10 mouse cellular contexts compared by ENCODE assay signal in the genomic region with DNA sequence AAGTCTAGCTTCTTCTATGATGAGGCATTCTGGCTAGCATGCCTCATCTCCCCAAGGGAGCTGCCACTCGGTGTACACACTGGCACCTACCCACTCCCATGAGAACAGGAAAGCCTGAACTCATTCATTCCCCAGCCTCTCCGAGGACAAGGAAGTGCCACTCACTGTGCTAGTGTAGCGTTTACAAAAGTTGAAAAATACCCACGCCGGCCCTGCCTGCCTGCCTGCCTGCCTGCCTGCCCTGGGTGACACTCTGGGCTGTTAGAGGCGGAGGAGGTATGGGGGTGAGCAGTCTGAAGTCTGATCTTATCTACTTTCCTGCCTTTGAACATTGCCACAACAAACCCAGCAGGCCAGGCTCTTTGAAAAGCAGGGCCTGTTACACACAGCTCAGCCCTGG. TPM values are rescaled to one million over a fixed set of nuclear protein-coding genes. Genes with fewer than 3 reads are reported as not detected.
DNase-seq lines count a peak whose midpoint lies in the region; ATAC-seq and TF ChIP-seq lines count a peak whose summit lies in the region.
"Had no signal": no experiment of that assay in that cellular context is flagged by ENCODE, and none has a peak within 500 bp of the region (broad histone marks: within the 10 kb centered on the region; RNA-seq: fewer than 3 reads in every experiment).

No protein-coding gene starts in this region.

- no peak overlapping the region for H3K4me3 ChIP-seq in heart, embryonic 11.5 days (ENCODE audit: low read depth, low read length)
- no peak overlapping the region for H3K4me3 ChIP-seq in hindbrain, postnatal 0 days (ENCODE audit: low read length)
- H3K4me3 ChIP-seq: limb, embryonic 15.5 days had no signal

- H3K4me1 ChIP-seq in heart, embryonic 11.5 days (ENCODE audit: control insufficient read depth, insufficient read depth, low read length): peaks cover 74% of the 10 kb centered on the region
- H3K4me1 ChIP-seq in hindbrain, postnatal 0 days (ENCODE audit: insufficient read depth, low read length): peaks cover 8% of the 10 kb centered on the region; the same call in 1 of the 2 replicates

- DNase-seq in heart, postnatal 10 days: no peak
- DNase-seq in 3134 (ENCODE audit: extremely low read depth, insufficient read length, low spot score): peak; percentile 66
- no peak for DNase-seq in right cerebral cortex, adult 2 months (ENCODE audit: low spot score in 2 of 2)
- DNase-seq in hindbrain, postnatal 0 days (ENCODE audit: low spot score): no peak
- DNase-seq: heart, postnatal 4 days had no signal

- no peaks in the 10 kb centered on the region for H3K9me3 ChIP-seq in heart, embryonic 11.5 days (replicated peaks; ENCODE audit: control insufficient read depth, low read length)
- H3K9me3 ChIP-seq in hindbrain, postnatal 0 days (ENCODE audit: low read length): no peaks in the 10 kb centered on the region
- H3K9me3 ChIP-seq: limb, embryonic 15.5 days had no signal

- no peaks in the 10 kb centered on the region for H3K36me3 ChIP-seq in heart, embryonic 11.5 days (ENCODE audit: control insufficient read depth, insufficient read depth, low read length)
- no peaks in the 10 kb centered on the region for H3K36me3 ChIP-seq in hindbrain, postnatal 0 days (ENCODE audit: insufficient read depth, low read length)

- H3K9ac ChIP-seq in heart, embryonic 11.5 days (ENCODE audit: low read depth, low read length): no peak overlapping the region
- H3K9ac ChIP-seq in hindbrain, postnatal 0 days (replicated peaks; ENCODE audit: low read length): no peak overlapping the region
- H3K9ac ChIP-seq: limb, embryonic 15.5 days had no signal

- WGBS in heart, embryonic 11.5 days (ENCODE audit: insufficient replicate concordance): 20% methylated on average over 6 of the region's 6 CpGs
- WGBS in hindbrain, postnatal 0 days: 81% methylated on average over 6 of the region's 6 CpGs

- 0 out of 2 replicates have a peak, but pooled peaks have one; percentile 19 for ATAC-seq in heart, embryonic 11.5 days (replicated peaks; ENCODE audit: insufficient number of reproducible peaks, low FRiP score, low TSS enrichment)
- peak; percentile 14 to 37; a peak in 3 of 4 replicates for ATAC-seq in hematopoietic stem cell, adult 5-6 weeks (replicated peaks in 1 of 2; ENCODE audit: insufficient read depth in 1 of 2, low FRiP score in 2 of 2, low TSS enrichment in 1 of 2, low read depth in 1 of 2, poor library complexity in 2 of 2, severe bottlenecking in 2 of 2)
- peak; percentile 17 for ATAC-seq in megakaryocyte, adult 5-6 weeks (ENCODE audit: poor library complexity, severe bottlenecking)
- ATAC-seq in hindbrain, postnatal 0 days: no peak
- no peak for ATAC-seq in erythroid progenitor cell, adult 5-6 weeks (replicated peaks; ENCODE audit: low FRiP score, poor library complexity, severe bottlenecking)

- intact Hi-C loops in heart, postnatal 10 days (cut with DNase I): no loop called here

- no peak for TF ChIP-seq CTCF in hindbrain, postnatal 0 days (IDR thresholded peaks at IDR 0.05; ENCODE audit: low read depth)

- H3K27me3 ChIP-seq in heart, embryonic 11.5 days (ENCODE audit: control insufficient read depth, insufficient read depth, low read length): no peaks in the 10 kb centered on the region
- no peaks in the 10 kb centered on the region for H3K27me3 ChIP-seq in hindbrain, postnatal 0 days (ENCODE audit: insufficient read depth, low read length)
- H3K27me3 ChIP-seq: limb, embryonic 15.5 days had no signal

- no peak overlapping the region for H3K4me2 ChIP-seq in heart, embryonic 11.5 days
- H3K4me2 ChIP-seq in hindbrain, postnatal 0 days (ENCODE audit: low read depth, low read length): no peak overlapping the region
- H3K4me2 ChIP-seq: limb, embryonic 15.5 days had no signal

- peak overlapping the region; percentile 48; the same call in 1 of the 2 replicates for H3K27ac ChIP-seq in heart, embryonic 11.5 days (ENCODE audit: low read depth, low read length)
- no peak overlapping the region for H3K27ac ChIP-seq in hindbrain, postnatal 0 days
- H3K27ac ChIP-seq: limb, embryonic 15.5 days had no signal

RNA-seq across cellular contexts. Expression of a gene that starts 37.1 kb away (rescaled TPM):
- polyA plus RNA-seq in heart, embryonic 11.5 days (2014; fragmentation: Nextera tagmentation; extraction: Ambion mirVana): 9.7 and 11.4 TPM in 2 replicates
- total RNA-seq in heart, postnatal 10 days (2021): 10 to 100 TPM; 17.0 to 22.6 TPM
- total RNA-seq in hematopoietic stem cell, adult 5-6 weeks (2017): 43.1 and 45.5 TPM in 2 replicates
- total RNA-seq in megakaryocyte, adult 5-6 weeks (2015): 9.1 and 15.0 TPM in 2 replicates
- 9.7 and 12.7 TPM in 2 replicates for total RNA-seq in megakaryocyte, adult 5-6 weeks (2017)
- 26.5 and 34.0 TPM in 2 replicates for total RNA-seq in hindbrain, postnatal 0 days (2014; rRNA removed)
- polyA plus RNA-seq in hindbrain, postnatal 0 days (2015; fragmentation: Nextera tagmentation; extraction: Ambion mirVana): 7.2 and 7.5 TPM in 2 replicates
- 4.7 and 5.0 TPM in 2 replicates for total RNA-seq in erythroid progenitor cell, adult 5-6 weeks (2015; ENCODE audit: low replicate concordance)
- total RNA-seq in erythroid progenitor cell, adult 5-6 weeks (2017; ENCODE audit: low replicate concordance): 2.6 and 13.2 TPM in 2 replicates

Comparison
In these comparisons a context has a peak if more than half of its experiments do, and no peak if none do; other contexts are left out.
1. ATAC-seq: peak in heart, embryonic 11.5 days (single experiment), hematopoietic stem cell, adult 5-6 weeks (2 of 2) and megakaryocyte, adult 5-6 weeks (single experiment); none in hindbrain, postnatal 0 days (single experiment) and erythroid progenitor cell, adult 5-6 weeks (single experiment).